Mouse (Mus musculus) brain, adult 2 months (tissue): Measurements from ENCODE around the gene Arid5b.

Experiments
- DNase-seq: peaks from one replicate; pipeline ENCODE4 v3.0.0; 2011; ENCODE audit warnings: low read depth, low spot score

Arid5b gene

GRCm38 (mm10) chr10:68269789-68270188 lies 8.8 kb downstream of the Arid5b start:
- DNase-seq: no peak

GRCm38 (mm10) chr10:68268629-68269028 lies 9.9 kb downstream of the Arid5b start:
- DNase-seq: peak; percentile 40

- DNase-seq: no peak
Observed at GRCm38 (mm10) chr10:68263969-68264688, 14.4 kb downstream of the Arid5b start.

GRCm38 (mm10) chr10:68263296-68263968 lies 15.1 kb downstream of the Arid5b start:
- DNase-seq: no peak

- DNase-seq: peak; percentile 44
Observed at GRCm38 (mm10) chr10:68259601-68260000, 18.9 kb downstream of the Arid5b start.

GRCm38 (mm10) chr10:68257358-68258056 lies 21.0 kb downstream of the Arid5b start:
- no peak for DNase-seq

- DNase-seq: no peak
Observed at GRCm38 (mm10) chr10:68256134-68256533, 22.4 kb downstream of the Arid5b start.

- no peak for DNase-seq
Observed at GRCm38 (mm10) chr10:68253452-68254117, 25.0 kb downstream of the Arid5b start.

GRCm38 (mm10) chr10:68252650-68253049 lies 25.9 kb downstream of the Arid5b start:
- no peak for DNase-seq

- no peak for DNase-seq
Observed at GRCm38 (mm10) chr10:68249355-68249782, 29.2 kb downstream of the Arid5b start.

- no peak for DNase-seq
Observed at GRCm38 (mm10) chr10:68248281-68249015, 30.1 kb downstream of the Arid5b start.

GRCm38 (mm10) chr10:68247490-68248280 lies 30.9 kb downstream of the Arid5b start:
- no peak for DNase-seq

GRCm38 (mm10) chr10:68246603-68247247 lies 31.8 kb downstream of the Arid5b start:
- no peak for DNase-seq

- no peak for DNase-seq
Observed at GRCm38 (mm10) chr10:68240804-68241485, 37.6 kb downstream of the Arid5b start.

GRCm38 (mm10) chr10:68240094-68240803 lies 38.3 kb downstream of the Arid5b start:
- no peak for DNase-seq

GRCm38 (mm10) chr10:68239426-68240070 lies 39.0 kb downstream of the Arid5b start:
- DNase-seq: no peak

GRCm38 (mm10) chr10:68238707-68239425 lies 39.7 kb downstream of the Arid5b start:
- DNase-seq: peak; percentile 24
